Mouse (Mus musculus) olfactory bulb, adult 2 months (tissue): ENCODE data around the gene Parp11.

ENCODE experiments used
- CTCF ChIP-seq: fragments of 200-500 bp; IDR thresholded peaks from 2 replicates; pipeline ENCODE4 v1.5.1; 2012; ENCODE audit warnings: low read depth, mild to moderate bottlenecking, low read length, moderate library complexity; ENCODE audit not compliant: insufficient read depth
- POLR2A ChIP-seq: fragments of 200-500 bp; IDR thresholded peaks from 2 replicates; pipeline ENCODE4 v1.6.1; 2012; ENCODE audit warnings: mild to moderate bottlenecking, low read depth, low read length, moderate library complexity; ENCODE audit not compliant: insufficient read depth

DNA sequence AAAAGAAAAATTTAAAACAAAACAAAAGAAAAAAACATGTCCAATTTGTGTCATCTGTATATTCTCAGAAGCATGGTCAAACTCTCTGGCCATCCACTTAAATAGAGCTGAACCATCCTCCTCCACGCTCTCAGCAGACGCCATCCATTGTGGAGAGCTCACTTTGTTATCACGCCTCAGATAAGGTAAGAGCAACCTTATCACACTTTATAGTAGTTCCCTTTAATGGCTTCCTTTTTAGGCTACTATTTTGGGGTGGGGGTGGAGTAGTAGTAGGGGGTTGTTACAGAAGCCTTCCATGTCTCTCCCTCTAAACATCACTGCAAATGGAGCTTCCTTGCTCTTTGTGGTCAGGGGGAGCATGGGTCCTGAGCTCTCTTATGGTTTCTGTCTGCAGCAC, 7.6 kb upstream of the Parp11 start:
- TF ChIP-seq CTCF (no peak), POLR2A (no peak)
